Mouse (Mus musculus) monocyte, adult 5-6 weeks (primary cell): ENCODE measurements around the gene Skap1. TPM values are rescaled to one million over a fixed set of nuclear protein-coding genes. Genes with fewer than 3 reads are reported as not detected.

Experiments used
- ATAC-seq: fragments of 153-309, 156-312 bp; replicated peaks from 2 replicates; pipeline ENCODE4 v1.8.0; 2017; ENCODE audit warnings: mild to moderate bottlenecking; ENCODE audit not compliant: low TSS enrichment, insufficient number of reproducible peaks, severe bottlenecking, poor library complexity, low FRiP score
- total RNA-seq: library from RNA; stranded (forward); fragments of 200-1000, 200-491, 200-594 nt; gene quantifications from 3 replicates; pipeline ENCODE4 v1.2.3, GENCODE M21; 2017

Gene Skap1
- total RNA-seq, 1 experiment from 2014 or later = 47.4 TPM

DNA sequence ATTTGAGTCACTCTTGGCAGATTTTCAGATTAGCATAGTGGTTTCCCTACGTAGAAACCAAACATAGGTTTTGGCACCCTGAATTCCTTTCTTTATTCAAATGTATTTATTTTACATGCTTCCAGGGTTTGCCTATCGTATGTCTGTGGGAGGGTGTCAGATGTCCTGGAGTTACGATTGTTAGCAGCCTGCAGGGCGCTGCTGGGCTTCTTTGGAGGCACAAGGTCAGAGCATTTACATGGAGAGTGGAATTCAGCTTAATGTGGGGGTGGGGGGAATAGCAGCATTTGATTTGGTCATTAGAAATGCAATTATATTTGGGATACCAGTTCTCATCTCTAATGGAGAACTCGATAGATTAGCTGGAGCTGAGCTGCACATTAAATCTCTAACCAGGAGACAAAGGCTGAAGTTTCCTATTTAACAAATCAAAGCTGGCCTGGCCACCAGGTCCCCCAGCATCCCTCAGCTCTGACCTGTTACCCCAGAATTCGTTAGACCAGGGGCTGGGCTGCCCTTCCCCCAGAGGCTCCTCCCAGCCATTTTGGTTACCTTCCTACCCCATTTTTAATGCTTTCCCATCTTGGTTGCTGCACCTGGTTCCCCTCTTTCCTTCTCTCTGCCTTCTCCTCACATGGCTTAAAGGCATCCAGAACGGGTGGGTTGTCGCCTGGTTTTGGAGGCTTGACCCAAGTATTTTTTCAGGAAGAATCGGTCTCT lies 322.5 kb downstream of the Skap1 start:
- ATAC-seq = no peak

DNA sequence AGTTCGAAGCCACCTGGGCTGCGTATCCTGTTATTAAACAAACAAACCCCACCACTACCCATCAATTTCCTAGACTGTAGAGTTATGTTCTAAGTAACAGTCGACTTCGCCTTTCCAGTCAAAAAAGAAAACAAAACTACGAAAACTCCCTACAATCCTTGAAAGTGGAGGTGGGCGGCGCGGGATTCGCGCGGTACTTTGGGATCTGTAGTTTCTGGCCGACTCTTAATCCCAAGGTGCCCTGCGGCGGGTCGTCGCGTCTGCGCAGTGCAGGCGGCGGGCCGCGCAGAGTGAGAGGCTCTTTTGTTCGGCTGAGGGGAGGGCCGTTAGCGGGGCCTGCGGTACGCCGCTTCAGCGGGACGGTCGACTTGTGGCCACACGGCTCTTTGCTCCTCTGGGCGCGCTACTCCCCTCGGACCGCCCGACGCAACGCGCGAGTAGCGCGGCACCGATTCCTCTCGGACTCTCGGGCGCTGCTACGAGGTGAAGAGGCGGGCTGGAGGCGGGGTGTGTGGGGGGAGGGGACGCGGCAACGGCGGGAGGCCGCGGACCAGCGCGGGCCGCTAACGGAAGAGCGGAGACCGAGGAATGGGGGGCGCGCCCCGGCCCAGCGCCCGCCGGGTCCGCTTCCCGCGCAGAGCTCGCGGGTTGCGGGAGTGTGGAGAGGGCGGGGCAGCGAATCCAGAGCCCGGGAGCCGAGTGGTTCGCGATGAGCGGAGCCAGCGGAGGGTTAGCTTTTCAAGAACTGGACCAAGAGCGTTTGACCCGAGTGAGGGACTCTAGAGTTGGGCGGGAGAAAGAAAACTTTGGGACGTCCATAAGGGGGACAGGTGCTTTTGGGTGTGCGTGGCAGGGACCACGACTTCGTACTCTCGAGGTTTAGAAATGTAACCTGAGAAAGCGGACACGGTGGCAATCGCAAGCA lies 324.7 kb downstream of the Skap1 start, which contains the start of gene Cbx1:
Gene Cbx1, plus strand, starts transcription at position 257 of the 925 bp plus-strand sequence.
- peak; percentile 95 for ATAC-seq

DNA sequence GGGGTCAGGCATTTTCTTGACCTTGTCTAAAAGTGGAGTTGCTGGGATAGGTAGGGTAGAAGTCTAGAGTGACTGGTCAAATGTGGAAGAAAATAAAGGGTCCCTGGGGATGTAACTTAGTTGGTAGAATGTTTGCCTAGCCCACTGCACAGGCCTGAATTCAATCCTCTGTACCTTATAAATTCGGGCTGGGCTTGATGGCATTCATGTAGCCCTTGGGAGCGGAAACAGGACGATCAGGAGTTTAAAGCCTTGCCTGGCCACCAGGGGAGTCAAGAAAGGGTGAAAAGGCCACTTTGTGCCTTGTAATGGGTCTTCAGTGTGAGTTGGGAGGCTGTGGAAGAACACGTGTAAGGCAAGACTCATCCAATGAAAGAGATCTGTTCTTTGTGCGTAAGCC lies 325.6 kb downstream of the Skap1 start:
- no peak for ATAC-seq

DNA sequence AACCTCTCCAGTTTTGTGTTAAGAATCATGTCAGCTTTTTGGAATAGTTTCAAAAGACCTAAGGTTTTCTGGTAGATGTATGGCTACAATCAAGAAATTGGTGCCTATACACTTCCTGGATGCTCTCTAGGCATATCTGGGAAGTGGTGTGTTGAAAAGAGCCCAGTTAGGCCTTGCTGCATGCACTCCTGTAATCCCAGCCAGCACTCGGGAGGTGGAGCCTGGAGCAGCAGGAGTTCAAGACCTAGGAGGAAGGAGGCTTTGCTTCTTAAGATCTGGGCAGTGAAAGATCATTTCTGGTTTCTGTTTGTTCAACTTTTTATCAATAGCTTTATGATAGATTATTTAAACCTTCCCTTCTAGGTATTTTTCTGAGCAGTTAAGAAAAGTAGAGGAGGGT lies 326.3 kb downstream of the Skap1 start:
- no peak for ATAC-seq

DNA sequence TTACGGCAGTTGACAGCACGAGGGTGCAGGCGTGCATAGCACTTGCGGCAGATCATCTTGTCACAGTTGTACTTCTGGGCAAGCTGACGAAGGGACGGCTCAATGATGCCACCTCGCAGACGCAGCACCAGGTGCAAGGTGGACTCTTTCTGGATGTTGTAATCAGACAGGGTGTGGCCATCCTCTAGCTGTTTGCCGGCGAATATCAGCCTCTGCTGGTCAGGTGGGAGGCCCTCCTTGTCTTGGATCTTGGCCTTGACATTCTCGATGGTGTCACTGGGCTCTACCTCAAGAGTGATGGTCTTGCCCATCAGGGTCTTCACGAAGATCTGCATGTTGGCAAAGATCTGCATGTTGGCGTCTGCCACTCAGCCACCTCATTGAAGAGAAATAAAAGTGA lies 331.1 kb downstream of the Skap1 start:
- no peak for ATAC-seq

DNA sequence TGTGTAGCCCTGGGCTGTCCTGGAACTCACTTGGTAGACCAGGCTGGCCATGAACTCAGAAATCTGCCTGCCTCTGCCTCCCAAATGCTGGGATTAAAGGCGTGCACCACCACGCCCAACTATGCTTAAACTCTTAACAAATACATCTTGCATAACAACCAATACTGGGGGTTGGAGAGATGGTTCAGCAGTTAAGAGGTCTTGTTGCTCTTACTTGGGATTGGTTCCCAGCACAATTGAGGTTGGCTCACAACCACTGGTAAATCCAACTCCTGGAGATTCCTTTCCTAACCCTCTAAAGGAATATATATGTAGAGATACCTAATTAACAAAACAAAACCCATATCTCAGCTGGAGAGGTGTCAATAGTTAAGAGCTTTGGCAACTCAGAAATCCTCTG lies 331.7 kb downstream of the Skap1 start:
- ATAC-seq = no peak

DNA sequence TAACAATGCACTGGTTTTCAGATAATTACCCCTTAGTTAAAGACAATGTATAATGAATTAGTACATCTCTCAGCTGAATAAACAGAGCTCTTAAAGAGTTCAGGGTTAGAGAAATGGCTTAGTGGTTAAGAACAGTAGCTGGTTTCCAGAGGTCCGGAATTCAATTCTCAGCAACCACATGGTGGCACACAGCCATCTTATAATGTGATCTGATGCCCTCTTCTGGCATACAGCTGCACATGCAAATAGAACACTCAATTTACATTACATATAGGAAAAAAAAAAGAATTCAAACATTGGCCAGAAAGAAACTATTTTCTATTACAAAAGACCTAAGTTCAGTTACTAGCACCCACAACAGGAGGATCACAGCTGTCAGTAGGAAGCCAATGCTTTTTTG lies 332.2 kb downstream of the Skap1 start:
- ATAC-seq = no peak

DNA sequence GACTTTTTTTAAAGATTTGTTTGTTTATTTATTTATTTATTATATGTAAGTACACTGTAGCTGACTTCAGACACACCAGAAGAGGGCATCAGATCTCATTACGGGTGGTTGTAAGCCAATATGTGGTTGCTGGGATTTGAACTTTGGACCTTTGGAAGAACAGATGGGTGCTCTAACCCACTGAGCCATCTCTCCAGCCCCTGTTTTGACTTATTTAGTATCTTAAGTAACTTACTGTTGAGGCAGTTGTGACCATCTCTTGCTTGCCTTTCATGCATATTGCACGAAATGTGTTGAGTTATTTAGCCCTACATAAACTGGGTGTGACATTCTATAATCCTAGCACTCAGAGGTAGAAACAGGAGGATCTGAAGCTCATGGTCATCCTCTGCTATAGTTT lies 335.1 kb downstream of the Skap1 start:
- ATAC-seq = no peak

DNA sequence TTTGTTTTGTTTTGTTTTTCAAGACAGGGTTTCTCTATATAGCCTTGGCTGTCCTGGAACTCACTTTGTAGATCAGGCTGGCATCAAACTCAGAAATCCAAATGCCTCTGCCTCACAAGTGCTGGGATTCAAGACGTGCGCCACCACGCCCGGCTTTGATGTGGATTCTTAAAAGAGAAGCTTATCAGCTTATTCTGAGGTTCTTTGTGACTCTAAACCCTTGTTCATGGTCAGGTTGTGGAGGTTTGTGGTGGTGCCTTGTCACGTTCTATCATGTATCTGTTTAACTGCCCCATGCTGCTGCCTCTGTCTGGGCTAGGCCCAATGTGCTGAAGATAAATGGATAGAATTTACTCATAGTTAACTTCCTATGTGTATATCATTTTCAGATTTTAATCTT lies 341.2 kb downstream of the Skap1 start:
- ATAC-seq = no peak

DNA sequence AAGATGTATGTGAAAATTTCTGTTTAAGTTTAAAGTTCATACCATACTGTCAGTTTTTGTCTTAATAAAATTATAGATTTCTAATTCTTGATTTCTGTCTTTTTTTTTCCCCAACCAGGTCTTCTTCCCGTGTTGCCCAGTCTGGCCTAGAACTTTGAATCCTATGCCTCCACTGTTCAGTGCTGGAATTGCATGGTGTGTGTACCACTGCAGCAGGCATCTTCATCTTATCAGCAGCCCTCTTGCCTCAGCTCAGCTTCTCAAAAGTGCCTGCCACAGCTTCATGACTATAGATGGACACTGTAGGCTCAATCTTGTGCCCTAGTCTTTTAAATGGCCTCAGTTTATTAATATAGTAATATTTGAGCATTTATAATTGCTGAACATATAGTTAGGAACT lies 343.7 kb downstream of the Skap1 start:
- ATAC-seq = no peak

Other genes with a start within 250 kb of the Skap1 start
- gene Hoxb9, start 193.1 kb upstream of the Skap1 start, total RNA-seq = not detected in 3 replicates
- not detected in 3 replicates for gene Hoxb8, start 182.7 kb upstream of the Skap1 start, total RNA-seq
- not detected in 3 replicates for gene Hoxb7, start 178.0 kb upstream of the Skap1 start, total RNA-seq
- not detected in 3 replicates for gene Hoxb6, start 172.1 kb upstream of the Skap1 start, total RNA-seq
- not detected in 3 replicates for gene Hoxb5, start 161.3 kb upstream of the Skap1 start, total RNA-seq
- 4.7 to 6.6 TPM (median 5.2 TPM) in 3 replicates for gene Hoxb4, start 146.3 kb upstream of the Skap1 start, total RNA-seq
- 1.4 to 2.1 TPM (median 1.8 TPM) in 3 replicates for gene Hoxb3, start 141.3 kb upstream of the Skap1 start, total RNA-seq
- gene Hoxb2, start 114.1 kb upstream of the Skap1 start, total RNA-seq = not detected in 3 replicates
- not detected in 3 replicates for gene Hoxb1, start 98.8 kb upstream of the Skap1 start, total RNA-seq